Mouse (Mus musculus): ENCODE measurements around the gene Gpx3. TPM values are rescaled to one million over a fixed set of nuclear protein-coding genes. Genes with fewer than 3 reads are reported as not detected.
A peak's percentile ranks its signal among the peaks of the same experiment; 100 is the strongest.

The Gpx3 gene
- polyA plus RNA-seq, 1 experiment from 2014 or later: 43.1 TPM

DNA sequence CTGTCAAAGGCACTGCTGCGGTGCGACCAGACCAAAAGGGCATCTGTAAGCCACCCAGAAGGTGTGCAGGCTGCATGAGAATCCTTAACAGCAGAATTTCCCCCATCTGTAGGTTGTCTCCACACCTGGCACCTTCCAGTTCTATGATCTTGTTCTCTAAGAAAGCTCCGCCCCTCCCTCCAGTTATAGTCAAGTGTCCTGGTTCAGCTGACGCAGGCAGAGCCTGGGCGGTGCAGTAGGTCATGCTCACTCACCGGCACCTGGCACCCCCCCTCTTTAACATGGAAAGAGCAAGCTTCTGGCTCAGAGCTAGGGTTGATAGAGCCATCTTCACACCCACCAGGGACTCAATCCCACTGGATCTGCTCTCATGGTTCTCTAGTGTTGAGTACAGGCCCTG lies 27.0 kb downstream of the Gpx3 start:
- no peak for ATAC-seq (ENCODE audit: insufficient read depth)
- Histone ChIP-seq H3K27me3 (no peaks in the 10 kb centered on the region), H3K4me2 (no peak overlapping the region), H3K9ac (no peak overlapping the region), H3K27ac (replicated peaks) (no peak overlapping the region), H3K4me1 (replicated peaks) (0 out of 2 replicates have a peak, but pooled peaks cover 4% of the 10 kb centered on the region), H3K36me3 (replicated peaks) (peaks cover 28% of the 10 kb centered on the region), H3K4me3 (replicated peaks) (no peak overlapping the region), H3K9me3 (replicated peaks) (no peaks in the 10 kb centered on the region)
- 79% methylated on average over 6 of the region's 6 CpGs for WGBS (ENCODE audit: insufficient replicate concordance)

- WGBS (ENCODE audit: insufficient replicate concordance): 76% methylated on average over 8 of the region's 8 CpGs
- Histone ChIP-seq H3K36me3 (replicated peaks) (peaks cover 28% of the 10 kb centered on the region), H3K4me3 (replicated peaks) (no peak overlapping the region)
These were observed 27.5 kb downstream of the Gpx3 start for GRCm38 (mm10) chr11:54929744-54930143.

GRCm38 (mm10) chr11:54930318-54930979 lies 28.2 kb downstream of the Gpx3 start:
- Histone ChIP-seq H3K4me2 (no peak overlapping the region), H3K9me3 (replicated peaks) (no peaks in the 10 kb centered on the region), H3K4me1 (replicated peaks) (0 out of 2 replicates have a peak, but pooled peaks cover 4% of the 10 kb centered on the region), H3K36me3 (replicated peaks) (peaks cover 28% of the 10 kb centered on the region), H3K9ac (no peak overlapping the region), H3K27ac (replicated peaks) (no peak overlapping the region), H3K27me3 (no peaks in the 10 kb centered on the region), H3K4me3 (replicated peaks) (no peak overlapping the region)
- ATAC-seq (ENCODE audit: insufficient read depth): no peak
- 66% methylated on average over 7 of the region's 7 CpGs for WGBS (ENCODE audit: insufficient replicate concordance)

More at GRCm38 (mm10) chr11:54929744-54930143, 27.5 kb downstream of the Gpx3 start:
- ATAC-seq (ENCODE audit: insufficient read depth): no peak
- H3K9ac ChIP-seq: no peak overlapping the region
- no peaks in the 10 kb centered on the region for H3K9me3 ChIP-seq (replicated peaks)
- 0 out of 2 replicates have a peak, but pooled peaks cover 4% of the 10 kb centered on the region for H3K4me1 ChIP-seq (replicated peaks)
- H3K4me2 ChIP-seq: no peak overlapping the region
- no peak overlapping the region for H3K27ac ChIP-seq (replicated peaks)
- H3K27me3 ChIP-seq: no peaks in the 10 kb centered on the region

GRCm38 (mm10) chr11:54931405-54932093 lies 29.3 kb downstream of the Gpx3 start:
- H3K36me3 ChIP-seq (replicated peaks): peaks cover 24% of the 10 kb centered on the region
- no peak overlapping the region for H3K4me2 ChIP-seq
- WGBS (ENCODE audit: insufficient replicate concordance): 50% methylated on average over 5 of the region's 5 CpGs
- ATAC-seq (ENCODE audit: insufficient read depth): no peak
- H3K27ac ChIP-seq (replicated peaks): no peak overlapping the region
- no peaks in the 10 kb centered on the region for H3K27me3 ChIP-seq
- H3K9ac ChIP-seq: no peak overlapping the region
- peaks cover 4% of the 10 kb centered on the region for H3K4me1 ChIP-seq (replicated peaks)
- H3K4me3 ChIP-seq (replicated peaks): no peak overlapping the region
- H3K9me3 ChIP-seq (replicated peaks): no peaks in the 10 kb centered on the region

- H3K27me3 ChIP-seq: no peaks in the 10 kb centered on the region
- peaks cover 24% of the 10 kb centered on the region for H3K36me3 ChIP-seq (replicated peaks)
- no peak overlapping the region for H3K4me2 ChIP-seq
- H3K4me3 ChIP-seq (replicated peaks): no peak overlapping the region
- no peak for ATAC-seq (ENCODE audit: insufficient read depth)
- 83% methylated on average over 6 of the region's 6 CpGs for WGBS (ENCODE audit: insufficient replicate concordance)
- no peak overlapping the region for H3K9ac ChIP-seq
- H3K9me3 ChIP-seq (replicated peaks): no peaks in the 10 kb centered on the region
- peaks cover 8% of the 10 kb centered on the region for H3K4me1 ChIP-seq (replicated peaks)
- H3K27ac ChIP-seq (replicated peaks): no peak overlapping the region
These were observed 30.3 kb downstream of the Gpx3 start for GRCm38 (mm10) chr11:54932540-54932939.

- 73% methylated on average over 7 of the region's 7 CpGs for WGBS (ENCODE audit: insufficient replicate concordance)
- Histone ChIP-seq H3K27ac (replicated peaks) (no peak overlapping the region), H3K4me2 (no peak overlapping the region), H3K9me3 (replicated peaks) (no peaks in the 10 kb centered on the region), H3K4me3 (replicated peaks) (no peak overlapping the region), H3K36me3 (replicated peaks) (peaks cover 18% of the 10 kb centered on the region; the same call in 1 of the 2 replicates), H3K9ac (no peak overlapping the region), H3K4me1 (replicated peaks) (peaks cover 8% of the 10 kb centered on the region), H3K27me3 (no peaks in the 10 kb centered on the region)
- no peak for ATAC-seq (ENCODE audit: insufficient read depth)
These were observed 31.9 kb downstream of the Gpx3 start for GRCm38 (mm10) chr11:54934198-54934597.

DNA sequence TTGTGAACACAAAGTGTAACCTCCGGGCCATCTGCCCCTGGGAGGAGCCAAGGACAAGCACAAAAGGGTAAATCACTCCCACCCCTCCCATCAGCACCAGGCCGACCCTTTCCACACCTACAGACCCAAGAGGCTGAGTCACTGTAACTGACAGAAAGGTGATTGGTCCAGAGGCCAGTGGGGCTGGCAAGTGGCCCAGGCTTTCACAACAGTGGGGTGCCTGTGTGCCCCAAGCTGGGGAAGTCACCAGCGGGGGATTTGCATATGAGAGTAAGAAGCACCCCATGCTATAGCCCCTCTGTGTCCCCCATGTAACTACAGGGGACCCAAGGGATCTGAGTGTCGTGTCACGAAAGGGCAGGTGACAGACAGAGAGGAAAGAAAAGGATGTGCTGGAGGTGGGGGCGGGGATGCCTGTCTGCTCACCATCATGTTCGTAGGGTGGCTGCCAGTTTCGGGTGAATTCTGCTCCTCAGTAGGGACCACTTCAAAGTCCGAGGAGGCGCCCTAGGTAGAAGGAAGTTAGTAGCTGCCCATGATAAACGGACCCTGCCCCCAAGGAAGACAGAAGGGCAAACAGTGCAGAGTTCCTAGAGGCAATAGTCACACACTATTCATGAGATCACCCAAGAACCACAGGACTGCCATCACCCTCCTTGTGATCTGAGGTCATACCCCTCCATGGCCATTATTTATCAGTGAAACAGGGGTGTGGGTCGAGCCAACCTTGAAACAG lies 34.0 kb downstream of the Gpx3 start:
- Histone ChIP-seq H3K27me3 (no peaks in the 10 kb centered on the region), H3K9ac (no peak overlapping the region), H3K4me1 (replicated peaks) (peaks cover 8% of the 10 kb centered on the region), H3K36me3 (replicated peaks) (peaks cover 15% of the 10 kb centered on the region; the same call in 1 of the 2 replicates), H3K4me3 (replicated peaks) (no peak overlapping the region), H3K9me3 (replicated peaks) (no peaks in the 10 kb centered on the region), H3K27ac (replicated peaks) (no peak overlapping the region), H3K4me2 (no peak overlapping the region)
- ATAC-seq (ENCODE audit: insufficient read depth): peak; percentile 48
- 43% methylated on average over 12 of the region's 12 CpGs for WGBS (ENCODE audit: insufficient replicate concordance)

- H3K27ac ChIP-seq (replicated peaks): 0 out of 2 replicates have a peak overlapping the region, but pooled peaks have one; percentile 29
- 80% methylated on average over 3 of the region's 3 CpGs for WGBS (ENCODE audit: insufficient replicate concordance)
These were observed 34.5 kb downstream of the Gpx3 start for GRCm38 (mm10) chr11:54936771-54937140.

GRCm38 (mm10) chr11:54939501-54939900 lies 37.2 kb downstream of the Gpx3 start:
- H3K27me3 ChIP-seq: no peaks in the 10 kb centered on the region
- H3K4me1 ChIP-seq (replicated peaks): peaks cover 4% of the 10 kb centered on the region
- H3K4me2 ChIP-seq: no peak overlapping the region
- H3K9ac ChIP-seq: no peak overlapping the region
- no peak overlapping the region for H3K4me3 ChIP-seq (replicated peaks)
- H3K9me3 ChIP-seq (replicated peaks): no peaks in the 10 kb centered on the region
- 0 out of 2 replicates have a peak, but pooled peaks cover 3% of the 10 kb centered on the region for H3K36me3 ChIP-seq (replicated peaks)
- H3K27ac ChIP-seq (replicated peaks): no peak overlapping the region
- ATAC-seq (ENCODE audit: insufficient read depth): no peak
- 79% methylated on average over 8 of the region's 8 CpGs for WGBS (ENCODE audit: insufficient replicate concordance)

More at GRCm38 (mm10) chr11:54936771-54937140, 34.5 kb downstream of the Gpx3 start:
- Histone ChIP-seq H3K4me2 (no peak overlapping the region), H3K4me3 (replicated peaks) (no peak overlapping the region), H3K27me3 (no peaks in the 10 kb centered on the region), H3K9ac (no peak overlapping the region), H3K36me3 (replicated peaks) (peaks cover 11% of the 10 kb centered on the region; the same call in 1 of the 2 replicates), H3K9me3 (replicated peaks) (no peaks in the 10 kb centered on the region), H3K4me1 (replicated peaks) (peaks cover 8% of the 10 kb centered on the region)
- no peak for ATAC-seq (ENCODE audit: insufficient read depth)

GRCm38 (mm10) chr11:54940056-54940455 lies 37.8 kb downstream of the Gpx3 start:
- H3K4me3 ChIP-seq (replicated peaks): no peak overlapping the region
- H3K36me3 ChIP-seq (replicated peaks): 0 out of 2 replicates have a peak, but pooled peaks cover 3% of the 10 kb centered on the region
- no peak overlapping the region for H3K4me2 ChIP-seq
- H3K27ac ChIP-seq (replicated peaks): no peak overlapping the region
- no peaks in the 10 kb centered on the region for H3K9me3 ChIP-seq (replicated peaks)
- no peak overlapping the region for H3K9ac ChIP-seq
- H3K4me1 ChIP-seq (replicated peaks): peaks cover 4% of the 10 kb centered on the region
- H3K27me3 ChIP-seq: no peaks in the 10 kb centered on the region
- WGBS (ENCODE audit: insufficient replicate concordance): 73% methylated on average over 7 of the region's 7 CpGs
- no peak for ATAC-seq (ENCODE audit: insufficient read depth)

DNA sequence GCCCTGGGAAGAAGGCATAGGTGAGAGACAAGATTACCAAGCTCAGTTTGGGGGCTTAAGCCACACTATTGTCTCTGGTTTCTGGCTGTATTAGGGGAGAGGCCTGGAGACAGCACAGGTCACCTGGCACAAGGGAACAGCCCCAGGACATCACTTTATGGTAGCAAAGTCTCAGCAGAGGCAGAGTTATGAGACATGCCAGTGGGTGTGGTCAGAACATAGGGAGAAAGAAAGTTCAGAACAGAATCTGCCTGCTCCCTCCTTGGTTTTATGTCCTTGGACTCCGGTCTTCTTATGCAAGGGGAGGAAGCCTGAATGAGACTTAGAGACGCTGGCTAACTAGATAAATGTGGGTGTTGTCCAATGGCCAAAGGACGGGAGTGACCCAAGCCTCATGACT lies 42.4 kb downstream of the Gpx3 start:
- Histone ChIP-seq H3K4me3 (replicated peaks) (no peak overlapping the region), H3K9me3 (replicated peaks) (no peaks in the 10 kb centered on the region), H3K4me1 (replicated peaks) (no peaks in the 10 kb centered on the region), H3K27ac (replicated peaks) (no peak overlapping the region), H3K36me3 (replicated peaks) (no peaks in the 10 kb centered on the region), H3K27me3 (no peaks in the 10 kb centered on the region), H3K9ac (no peak overlapping the region), H3K4me2 (no peak overlapping the region)
- WGBS (ENCODE audit: insufficient replicate concordance): 65% methylated on average over 3 of the region's 3 CpGs
- no peak for ATAC-seq (ENCODE audit: insufficient read depth)

Data from liver, embryonic 15.5 days (tissue).